Mouse (Mus musculus): ENCODE data around the gene Olfr1262.

The Olfr1262 gene

GRCm38 (mm10) chr2:89999845-90000244 is at the start of gene Olfr1262:
Gene Olfr1262 (plus strand): TSS chr2:90000145.
- DNase-seq (ENCODE audit: low spot score), result no peak

GRCm38 (mm10) chr2:89974184-89974583 is 25.8 kb upstream of the Olfr1262 start, which contains the start of gene Olfr1260:
Gene Olfr1260 (plus strand): TSS chr2:89974340.
- DNase-seq (ENCODE audit: low spot score), result no peak

- DNase-seq (ENCODE audit: low spot score), result no peak
Observed at GRCm38 (mm10) chr2:89977709-89978108, 22.2 kb upstream of the Olfr1262 start.

- DNase-seq (ENCODE audit: low spot score), result no peak
Observed at GRCm38 (mm10) chr2:89990921-89991320, 9.0 kb upstream of the Olfr1262 start, which contains the start of gene Olfr1261. Gene Olfr1261 (plus strand): TSS chr2:89991221.

GRCm38 (mm10) chr2:90011831-90012230 is 11.9 kb downstream of the Olfr1262 start, which contains the start of gene Olfr1263:
Gene Olfr1263 (plus strand): TSS chr2:90012131.
- DNase-seq (ENCODE audit: low spot score), result no peak

GRCm38 (mm10) chr2:90025477-90025876 is 25.5 kb downstream of the Olfr1262 start, which contains the start of gene Olfr1264:
Gene Olfr1264 (minus strand): TSS chr2:90025577.
- no peak for DNase-seq (ENCODE audit: low spot score)

- no peak for DNase-seq (ENCODE audit: low spot score)
Observed at GRCm38 (mm10) chr2:90035037-90035436, 35.1 kb downstream of the Olfr1262 start, which contains the start of gene Olfr1265. Gene Olfr1265 (plus strand): TSS chr2:90035337.
